Mouse (Mus musculus) neural tube, embryonic 14.5 days (tissue): ENCODE results near the gene Dnase1l3. TPM values are rescaled to one million over a fixed set of nuclear protein-coding genes. Genes with fewer than 3 reads are reported as not detected.
"Not testable (repeated sequence)": the region's sequence is repeated elsewhere in the genome, so short reads cannot be mapped to it uniquely, and the experiment has no call there.

ENCODE experiments used
- ATAC-seq: fragments of 200-750 bp; cut with Nextera tagmentation; 2 replicates; pipeline ENCODE4 v1.8.0; 2017; ENCODE audit warnings: low read depth, mild to moderate bottlenecking, moderate TSS enrichment, moderate library complexity
- H3K27ac ChIP-seq: fragments of 300-500 bp; sonication (generic); 2 replicates; pipeline ENCODE4 v1.5.1; 2014; ENCODE audit warnings: low read depth, mild to moderate bottlenecking, control low read depth, low read length, moderate library complexity, mixed read lengths
- H3K27me3 ChIP-seq: fragments of 300-500 bp; sonication (generic); 2 replicates; pipeline ENCODE4 v1.6.1; 2014; ENCODE audit warnings: low read length; ENCODE audit not compliant: control insufficient read depth, insufficient read depth
- H3K36me3 ChIP-seq: fragments of 300-500 bp; sonication (generic); 2 replicates; pipeline ENCODE4 v1.6.1; 2014; ENCODE audit warnings: low read length, mixed read lengths; ENCODE audit not compliant: control insufficient read depth, insufficient read depth
- H3K4me1 ChIP-seq: fragments of 300-500 bp; sonication (generic); 2 replicates; pipeline ENCODE4 v1.6.1; 2014; ENCODE audit warnings: low read length; ENCODE audit not compliant: control insufficient read depth, insufficient read depth
- H3K4me2 ChIP-seq: fragments of 300-500 bp; sonication (generic); 2 replicates; pipeline ENCODE4 v1.6.1; 2014; ENCODE audit warnings: mild to moderate bottlenecking, low read depth, low read length, control low read depth
- H3K4me3 ChIP-seq: fragments of 300-500 bp; sonication (generic); 2 replicates; pipeline ENCODE4 v1.5.1; 2014; ENCODE audit warnings: low read depth, low read length, control low read depth, mixed read lengths
- H3K9ac ChIP-seq: fragments of 300-500 bp; sonication (generic); replicated peaks from 2 replicates; pipeline ENCODE4 v1.6.1; 2014; ENCODE audit warnings: low read depth, mild to moderate bottlenecking, control low read depth, low read length, mixed read lengths
- H3K9me3 ChIP-seq: fragments of 300-500 bp; sonication (generic); 2 replicates; pipeline ENCODE4 v1.6.1; 2016; ENCODE audit warnings: low read length; ENCODE audit not compliant: control insufficient read depth
- WGBS: fragments of 180-500 bp; shearing (Covaris S2); extraction: QIAGEN DNeasy Blood & Tissue Kit; methylation state at CpG from one replicate; pipeline ENCODE4 v1.1.7; 2014; 5-methylcytosine and 5-hydroxymethylcytosine counted together
- polyA plus RNA-seq: library from polyadenylated mRNA; unstranded; fragments of >200 nt; fragmentation: Nextera tagmentation; extraction: Ambion mirVana; gene quantifications from 2 replicates; pipeline ENCODE4 v1.2.1, GENCODE M21; 2014

Gene Dnase1l3
- polyA plus RNA-seq, 1 experiment from 2014 or later, result 0.11 TPM

GRCm38 (mm10) chr14:8020011-8020410 lies 25.6 kb upstream of the Dnase1l3 start:
- no peaks in the 10 kb centered on the region for H3K4me1 ChIP-seq
- H3K4me2 ChIP-seq, result no peak overlapping the region
- no peaks in the 10 kb centered on the region for H3K9me3 ChIP-seq
- H3K27ac ChIP-seq, result no peak overlapping the region
- no peaks in the 10 kb centered on the region for H3K36me3 ChIP-seq
- ATAC-seq, result no peak
- no peak overlapping the region for H3K4me3 ChIP-seq
- no peak overlapping the region for H3K9ac ChIP-seq
- no peaks in the 10 kb centered on the region for H3K27me3 ChIP-seq
- 94% methylated on average over 1 of the region's 1 CpGs for WGBS

GRCm38 (mm10) chr14:8016951-8017350 lies 22.6 kb upstream of the Dnase1l3 start:
- Histone ChIP-seq H3K9ac (no peak overlapping the region), H3K9me3 (no peaks in the 10 kb centered on the region), H3K27ac (no peak overlapping the region), H3K4me1 (no peaks in the 10 kb centered on the region), H3K4me3 (no peak overlapping the region), H3K27me3 (no peaks in the 10 kb centered on the region), H3K36me3 (no peaks in the 10 kb centered on the region), H3K4me2 (no peak overlapping the region)
- 77% methylated on average over 1 of the region's 1 CpGs for WGBS
- no peak for ATAC-seq

GRCm38 (mm10) chr14:8016276-8016675 lies 21.9 kb upstream of the Dnase1l3 start:
- no peak overlapping the region for H3K9ac ChIP-seq
- no peaks in the 10 kb centered on the region for H3K27me3 ChIP-seq
- H3K9me3 ChIP-seq, result no peaks in the 10 kb centered on the region
- no peak for ATAC-seq
- 90% methylated on average over 6 of the region's 6 CpGs for WGBS
- no peak overlapping the region for H3K4me3 ChIP-seq
- H3K27ac ChIP-seq, result no peak overlapping the region
- H3K4me2 ChIP-seq, result no peak overlapping the region
- H3K4me1 ChIP-seq, result no peaks in the 10 kb centered on the region
- H3K36me3 ChIP-seq, result no peaks in the 10 kb centered on the region

- Histone ChIP-seq H3K36me3 (no peaks in the 10 kb centered on the region), H3K4me3 (no peak overlapping the region), H3K9ac (no peak overlapping the region), H3K27me3 (no peaks in the 10 kb centered on the region), H3K9me3 (no peaks in the 10 kb centered on the region), H3K4me1 (no peaks in the 10 kb centered on the region), H3K4me2 (no peak overlapping the region), H3K27ac (no peak overlapping the region)
- ATAC-seq, result no peak
- 93% methylated on average over 6 of the region's 6 CpGs for WGBS
Measured at GRCm38 (mm10) chr14:8015756-8016155, 21.4 kb upstream of the Dnase1l3 start.

- ATAC-seq, result no peak
- H3K9me3 ChIP-seq, result no peaks in the 10 kb centered on the region
- H3K4me1 ChIP-seq, result no peaks in the 10 kb centered on the region
- H3K27me3 ChIP-seq, result no peaks in the 10 kb centered on the region
- H3K9ac ChIP-seq, result no peak overlapping the region
- H3K4me3 ChIP-seq, result no peak overlapping the region
- WGBS, result 86% methylated on average over 6 of the region's 6 CpGs
- H3K27ac ChIP-seq, result no peak overlapping the region
- H3K36me3 ChIP-seq, result no peaks in the 10 kb centered on the region
- H3K4me2 ChIP-seq, result no peak overlapping the region
Measured at GRCm38 (mm10) chr14:8011938-8012337, 17.6 kb upstream of the Dnase1l3 start.

- no peak overlapping the region for H3K27ac ChIP-seq
- no peak overlapping the region for H3K4me3 ChIP-seq
- no peaks in the 10 kb centered on the region for H3K9me3 ChIP-seq
- H3K4me2 ChIP-seq, result no peak overlapping the region
- no peaks in the 10 kb centered on the region for H3K27me3 ChIP-seq
- H3K36me3 ChIP-seq, result no peaks in the 10 kb centered on the region
- 95% methylated on average over 2 of the region's 2 CpGs for WGBS
- ATAC-seq, result no peak
- H3K9ac ChIP-seq, result no peak overlapping the region
- no peaks in the 10 kb centered on the region for H3K4me1 ChIP-seq
Measured at GRCm38 (mm10) chr14:8011297-8011696, 16.9 kb upstream of the Dnase1l3 start.

- Histone ChIP-seq H3K9me3 (no peaks in the 10 kb centered on the region), H3K36me3 (no peaks in the 10 kb centered on the region), H3K4me3 (no peak overlapping the region), H3K27me3 (no peaks in the 10 kb centered on the region), H3K4me1 (peaks cover 11% of the 10 kb centered on the region), H3K4me2 (no peak overlapping the region), H3K9ac (no peak overlapping the region), H3K27ac (no peak overlapping the region)
- WGBS, result 78% methylated on average over 10 of the region's 10 CpGs
- no peak for ATAC-seq
Measured at GRCm38 (mm10) chr14:8007923-8008322, 13.6 kb upstream of the Dnase1l3 start.

GRCm38 (mm10) chr14:8007486-8007885 lies 13.1 kb upstream of the Dnase1l3 start:
- no peak overlapping the region for H3K4me3 ChIP-seq
- no peak for ATAC-seq
- H3K36me3 ChIP-seq, result no peaks in the 10 kb centered on the region
- WGBS, result 90% methylated on average over 2 of the region's 2 CpGs
- H3K27ac ChIP-seq, result no peak overlapping the region
- H3K4me2 ChIP-seq, result no peak overlapping the region
- H3K9ac ChIP-seq, result no peak overlapping the region
- no peaks in the 10 kb centered on the region for H3K27me3 ChIP-seq
- peaks cover 11% of the 10 kb centered on the region for H3K4me1 ChIP-seq
- H3K9me3 ChIP-seq, result no peaks in the 10 kb centered on the region

- no peak overlapping the region for H3K4me2 ChIP-seq
- H3K4me1 ChIP-seq, result peaks cover 11% of the 10 kb centered on the region
- no peaks in the 10 kb centered on the region for H3K27me3 ChIP-seq
- ATAC-seq, result no peak
- H3K9me3 ChIP-seq, result no peaks in the 10 kb centered on the region
- H3K9ac ChIP-seq, result no peak overlapping the region
- H3K27ac ChIP-seq, result no peak overlapping the region
- no peaks in the 10 kb centered on the region for H3K36me3 ChIP-seq
- no peak overlapping the region for H3K4me3 ChIP-seq
Measured at GRCm38 (mm10) chr14:8007084-8007483, 12.7 kb upstream of the Dnase1l3 start.

- not testable (repeated sequence) for H3K27me3 ChIP-seq, H3K4me2 ChIP-seq, ATAC-seq, H3K4me3 ChIP-seq, H3K9ac ChIP-seq, H3K36me3 ChIP-seq, H3K9me3 ChIP-seq, H3K27ac ChIP-seq
- H3K4me1 ChIP-seq, result peaks cover 11% of the 10 kb centered on the region
- 70% methylated on average over 3 of the region's 3 CpGs for WGBS
Measured at GRCm38 (mm10) chr14:8006061-8006460, 11.7 kb upstream of the Dnase1l3 start.
